Mouse (Mus musculus): ENCODE measurements around the gene Gm9922. TPM values are rescaled to one million over a fixed set of nuclear protein-coding genes. Genes with fewer than 3 reads are reported as not detected.

The Gm9922 gene
- 0.57 and 0.74 TPM in 2 replicates for polyA plus RNA-seq (2012; rRNA removed)

- H3K4me1 ChIP-seq (ENCODE audit: control insufficient read depth, insufficient read depth, insufficient read length, low read length), result peaks cover 6% of the 10 kb centered on the region; the same call in 1 of the 2 replicates
- TF ChIP-seq POLR2A (IDR thresholded peaks at IDR 0.05; ENCODE audit: low read depth, low read length) (no peak), CTCF (IDR thresholded peaks at IDR 0.05; ENCODE audit: extremely low read depth, insufficient read length, insufficient replicate concordance, low read depth, low read length) (no peak)
- under 1% methylated on average over 51 of the region's 51 CpGs for WGBS
- H3K27ac ChIP-seq (ENCODE audit: insufficient read depth, low read depth, low read length), result no peak within 1 kb of the TSS
- H3K36me3 ChIP-seq (ENCODE audit: control insufficient read depth, insufficient read depth, low read length), result no peaks in the 10 kb centered on the region
- peak within 1 kb of the TSS; percentile 78 for H3K4me3 ChIP-seq (ENCODE audit: low read depth, low read length)
- peaks cover 18% of the 10 kb centered on the region for H3K27me3 ChIP-seq (ENCODE audit: control insufficient read depth, insufficient read depth, low read length)
Observed at GRCm38 (mm10) chr14:101729237-101729971, at the start of gene Gm9922, which contains the start of gene Lmo7. Gm9922 (minus strand) TSS chr14:101729814. Lmo7 (plus strand) TSS chr14:101729957.

GRCm38 (mm10) chr14:101778426-101778825, 48.8 kb upstream of the Gm9922 start:
- 96% methylated on average over 3 of the region's 3 CpGs for WGBS
- Histone ChIP-seq H3K4me3 (ENCODE audit: low read depth, low read length) (no peak overlapping the region), H3K4me1 (ENCODE audit: control insufficient read depth, insufficient read depth, insufficient read length, low read length) (no peaks in the 10 kb centered on the region), H3K27ac (ENCODE audit: insufficient read depth, low read depth, low read length) (no peak overlapping the region), H3K27me3 (ENCODE audit: control insufficient read depth, insufficient read depth, low read length) (no peaks in the 10 kb centered on the region), H3K36me3 (ENCODE audit: control insufficient read depth, insufficient read depth, low read length) (no peaks in the 10 kb centered on the region)
- TF ChIP-seq POLR2A (IDR thresholded peaks at IDR 0.05; ENCODE audit: low read depth, low read length) (no peak), CTCF (IDR thresholded peaks at IDR 0.05; ENCODE audit: extremely low read depth, insufficient read length, insufficient replicate concordance, low read depth, low read length) (no peak)

DNA sequence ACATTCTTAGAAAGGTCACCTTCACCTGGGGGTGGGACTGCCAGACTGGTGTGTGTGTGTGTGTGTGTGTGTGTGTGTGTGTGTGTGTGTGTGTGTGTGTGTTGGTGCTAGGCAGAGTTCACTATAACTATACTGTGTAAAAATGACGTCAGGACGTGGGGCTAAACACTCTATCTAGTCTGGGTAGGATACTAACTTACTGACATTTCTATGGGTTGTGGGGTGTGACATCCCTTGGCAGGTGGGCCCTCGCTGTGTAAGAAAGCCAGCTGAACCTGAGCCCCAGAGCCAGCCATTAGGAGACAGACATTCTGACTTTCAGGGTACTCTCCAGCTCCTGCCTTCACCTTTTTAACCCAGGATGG, 47.5 kb upstream of the Gm9922 start:
- H3K4me1 ChIP-seq (ENCODE audit: control insufficient read depth, insufficient read depth, insufficient read length, low read length), result no peaks in the 10 kb centered on the region
- H3K4me3 ChIP-seq (ENCODE audit: low read depth, low read length), result no peak overlapping the region
- TF ChIP-seq POLR2A (IDR thresholded peaks at IDR 0.05; ENCODE audit: low read depth, low read length), result no peak
- TF ChIP-seq CTCF (IDR thresholded peaks at IDR 0.05; ENCODE audit: extremely low read depth, insufficient read length, insufficient replicate concordance, low read depth, low read length), result no peak
- WGBS, result 72% methylated on average over 3 of the region's 3 CpGs
- no peaks in the 10 kb centered on the region for H3K36me3 ChIP-seq (ENCODE audit: control insufficient read depth, insufficient read depth, low read length)
- no peak overlapping the region for H3K27ac ChIP-seq (ENCODE audit: insufficient read depth, low read depth, low read length)
- no peaks in the 10 kb centered on the region for H3K27me3 ChIP-seq (ENCODE audit: control insufficient read depth, insufficient read depth, low read length)

- no peak overlapping the region for H3K27ac ChIP-seq (ENCODE audit: insufficient read depth, low read depth, low read length)
Observed at GRCm38 (mm10) chr14:101776296-101777128, 46.9 kb upstream of the Gm9922 start.

GRCm38 (mm10) chr14:101774631-101775030, 45.0 kb upstream of the Gm9922 start:
- no peak overlapping the region for H3K27ac ChIP-seq (ENCODE audit: insufficient read depth, low read depth, low read length)
- no peaks in the 10 kb centered on the region for H3K27me3 ChIP-seq (ENCODE audit: control insufficient read depth, insufficient read depth, low read length)
- 38% methylated on average over 4 of the region's 4 CpGs for WGBS
- no peak overlapping the region for H3K4me3 ChIP-seq (ENCODE audit: low read depth, low read length)
- no peaks in the 10 kb centered on the region for H3K4me1 ChIP-seq (ENCODE audit: control insufficient read depth, insufficient read depth, insufficient read length, low read length)
- no peaks in the 10 kb centered on the region for H3K36me3 ChIP-seq (ENCODE audit: control insufficient read depth, insufficient read depth, low read length)
- TF ChIP-seq POLR2A (IDR thresholded peaks at IDR 0.05; ENCODE audit: low read depth, low read length) (no peak), CTCF (IDR thresholded peaks at IDR 0.05; ENCODE audit: extremely low read depth, insufficient read length, insufficient replicate concordance, low read depth, low read length) (peak; percentile 56; the same call in 1 of the 2 replicates)

More at GRCm38 (mm10) chr14:101776296-101777128, 46.9 kb upstream of the Gm9922 start:
- Histone ChIP-seq H3K27me3 (ENCODE audit: control insufficient read depth, insufficient read depth, low read length) (no peaks in the 10 kb centered on the region), H3K4me3 (ENCODE audit: low read depth, low read length) (no peak overlapping the region), H3K4me1 (ENCODE audit: control insufficient read depth, insufficient read depth, insufficient read length, low read length) (no peaks in the 10 kb centered on the region), H3K36me3 (ENCODE audit: control insufficient read depth, insufficient read depth, low read length) (no peaks in the 10 kb centered on the region)
- TF ChIP-seq POLR2A (IDR thresholded peaks at IDR 0.05; ENCODE audit: low read depth, low read length), result no peak
- WGBS, result 55% methylated on average over 4 of the region's 4 CpGs

- H3K4me1 ChIP-seq (ENCODE audit: control insufficient read depth, insufficient read depth, insufficient read length, low read length), result no peaks in the 10 kb centered on the region
- no peak overlapping the region for H3K4me3 ChIP-seq (ENCODE audit: low read depth, low read length)
- no peak overlapping the region for H3K27ac ChIP-seq (ENCODE audit: insufficient read depth, low read depth, low read length)
- WGBS, result 79% methylated on average over 6 of the region's 6 CpGs
- H3K27me3 ChIP-seq (ENCODE audit: control insufficient read depth, insufficient read depth, low read length), result no peaks in the 10 kb centered on the region
- H3K36me3 ChIP-seq (ENCODE audit: control insufficient read depth, insufficient read depth, low read length), result no peaks in the 10 kb centered on the region
- TF ChIP-seq CTCF (IDR thresholded peaks at IDR 0.05; ENCODE audit: extremely low read depth, insufficient read length, insufficient replicate concordance, low read depth, low read length) (no peak), POLR2A (IDR thresholded peaks at IDR 0.05; ENCODE audit: low read depth, low read length) (no peak)
Observed at GRCm38 (mm10) chr14:101771756-101772155, 42.1 kb upstream of the Gm9922 start.

- no peaks in the 10 kb centered on the region for H3K27me3 ChIP-seq (ENCODE audit: control insufficient read depth, insufficient read depth, low read length)
- H3K36me3 ChIP-seq (ENCODE audit: control insufficient read depth, insufficient read depth, low read length), result no peaks in the 10 kb centered on the region
- WGBS, result 61% methylated on average over 5 of the region's 5 CpGs
- no peak overlapping the region for H3K27ac ChIP-seq (ENCODE audit: insufficient read depth, low read depth, low read length)
- TF ChIP-seq POLR2A (IDR thresholded peaks at IDR 0.05; ENCODE audit: low read depth, low read length), result no peak
- TF ChIP-seq CTCF (IDR thresholded peaks at IDR 0.05; ENCODE audit: extremely low read depth, insufficient read length, insufficient replicate concordance, low read depth, low read length), result no peak
- no peak overlapping the region for H3K4me3 ChIP-seq (ENCODE audit: low read depth, low read length)
- H3K4me1 ChIP-seq (ENCODE audit: control insufficient read depth, insufficient read depth, insufficient read length, low read length), result no peaks in the 10 kb centered on the region
Observed at GRCm38 (mm10) chr14:101771336-101771735, 41.7 kb upstream of the Gm9922 start.
